Mouse (Mus musculus) lung, embryonic 16.5 days (tissue): Measurements from ENCODE around the gene Ublcp1. TPM values are rescaled to one million over a fixed set of nuclear protein-coding genes. Genes with fewer than 3 reads are reported as not detected.

ENCODE experiments used
- ATAC-seq: fragments of 200-750 bp; cut with Nextera tagmentation; 2 replicates; pipeline ENCODE4 v1.8.0; 2017; ENCODE audit warnings: low read depth, mild to moderate bottlenecking, moderate library complexity
- H3K27ac ChIP-seq: fragments of 300-500 bp; sonication (generic); 2 replicates; pipeline ENCODE4 v1.5.1; 2014; ENCODE audit warnings: mild to moderate bottlenecking, control low read depth, low read length
- H3K27me3 ChIP-seq: fragments of 300-500 bp; sonication (generic); 2 replicates; pipeline ENCODE4 v1.6.1; 2014; ENCODE audit warnings: low read depth, low read length, mixed read lengths; ENCODE audit not compliant: control insufficient read depth, insufficient read depth
- H3K36me3 ChIP-seq: fragments of 300-500 bp; sonication (generic); 2 replicates; pipeline ENCODE4 v1.6.1; 2014; ENCODE audit warnings: low read length; ENCODE audit not compliant: control insufficient read depth, insufficient read depth
- H3K4me1 ChIP-seq: fragments of 300-500 bp; sonication (generic); replicated peaks from 2 replicates; pipeline ENCODE4 v1.6.1; 2014; ENCODE audit warnings: low read length, mixed read lengths; ENCODE audit not compliant: control insufficient read depth, insufficient read depth
- H3K4me2 ChIP-seq: fragments of 300-500 bp; sonication (generic); 2 replicates; pipeline ENCODE4 v1.6.1; 2014; ENCODE audit warnings: low read depth, low read length, control low read depth
- H3K4me3 ChIP-seq: fragments of 300-500 bp; sonication (generic); 2 replicates; pipeline ENCODE4 v1.5.1; 2014; ENCODE audit warnings: mild to moderate bottlenecking, low read length, control low read depth
- H3K9ac ChIP-seq: fragments of 300-500 bp; sonication (generic); 2 replicates; pipeline ENCODE4 v1.6.1; 2014; ENCODE audit warnings: low read length, control low read depth
- H3K9me3 ChIP-seq: fragments of 300-500 bp; sonication (generic); 2 replicates; pipeline ENCODE4 v1.6.1; 2016; ENCODE audit warnings: low read length; ENCODE audit not compliant: control insufficient read depth
- WGBS: fragments of 180-500 bp; shearing (Covaris S2); extraction: QIAGEN DNeasy Blood & Tissue Kit; methylation state at CpG from one replicate; pipeline ENCODE4 v1.1.7; 2014; 5-methylcytosine and 5-hydroxymethylcytosine counted together
- polyA plus RNA-seq: library from polyadenylated mRNA; unstranded; fragments of >200 nt; fragmentation: Nextera tagmentation; extraction: Ambion mirVana; gene quantifications from 2 replicates; pipeline ENCODE4 v1.2.1, GENCODE M21; 2015

Ublcp1 gene
- polyA plus RNA-seq, 1 experiment from 2014 or later: 56.2 TPM

DNA sequence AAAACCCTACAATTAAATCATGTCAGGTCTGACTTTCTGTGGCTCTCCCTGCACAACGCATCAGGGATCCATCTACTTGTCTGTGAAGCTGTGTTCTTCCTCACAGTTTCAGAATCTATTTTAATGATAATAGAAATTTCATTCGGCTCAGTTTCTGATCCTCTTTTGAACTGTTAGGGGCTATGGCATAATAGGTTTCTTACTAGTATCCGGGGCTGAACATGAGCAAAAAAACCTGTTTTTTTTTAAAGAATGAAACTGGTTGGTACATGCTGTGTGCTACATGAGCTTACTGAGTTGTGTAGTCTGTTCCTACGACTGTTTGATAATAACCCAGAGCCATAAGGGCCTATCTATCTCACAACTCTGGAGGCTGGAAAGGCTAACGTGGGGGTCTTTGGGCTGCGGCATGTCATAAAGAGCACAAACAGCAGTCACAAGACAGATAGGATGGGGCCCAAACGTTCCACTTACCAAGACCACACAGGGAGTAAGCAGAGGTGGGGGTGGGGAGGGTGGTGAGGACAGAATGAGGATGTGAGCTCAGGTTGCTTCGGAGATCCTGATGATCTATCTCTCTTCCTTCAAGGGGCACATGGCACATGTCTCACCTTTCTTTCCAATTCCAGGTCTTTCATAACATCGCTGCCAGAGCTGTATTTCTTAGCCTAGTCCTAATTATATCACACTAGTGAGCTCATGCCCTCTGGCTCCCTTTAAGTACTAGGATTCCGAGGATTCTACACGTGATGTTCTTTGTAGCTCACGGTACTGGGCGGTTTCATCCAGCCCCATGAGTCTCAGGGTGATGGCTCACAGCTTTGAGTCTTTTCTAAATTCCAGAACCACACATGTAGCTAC is 28.3 kb upstream of the Ublcp1 start:
- H3K4me1 ChIP-seq: 0 out of 2 replicates have a peak, but pooled peaks cover 6% of the 10 kb centered on the region
- H3K9me3 ChIP-seq: no peaks in the 10 kb centered on the region
- no peak overlapping the region for H3K27ac ChIP-seq
- no peaks in the 10 kb centered on the region for H3K27me3 ChIP-seq
- no peak overlapping the region for H3K4me3 ChIP-seq
- H3K4me2 ChIP-seq: no peak overlapping the region
- no peaks in the 10 kb centered on the region for H3K36me3 ChIP-seq
- no peak for ATAC-seq
- WGBS: 53% methylated on average over 13 of the region's 13 CpGs
- H3K9ac ChIP-seq: no peak overlapping the region

DNA sequence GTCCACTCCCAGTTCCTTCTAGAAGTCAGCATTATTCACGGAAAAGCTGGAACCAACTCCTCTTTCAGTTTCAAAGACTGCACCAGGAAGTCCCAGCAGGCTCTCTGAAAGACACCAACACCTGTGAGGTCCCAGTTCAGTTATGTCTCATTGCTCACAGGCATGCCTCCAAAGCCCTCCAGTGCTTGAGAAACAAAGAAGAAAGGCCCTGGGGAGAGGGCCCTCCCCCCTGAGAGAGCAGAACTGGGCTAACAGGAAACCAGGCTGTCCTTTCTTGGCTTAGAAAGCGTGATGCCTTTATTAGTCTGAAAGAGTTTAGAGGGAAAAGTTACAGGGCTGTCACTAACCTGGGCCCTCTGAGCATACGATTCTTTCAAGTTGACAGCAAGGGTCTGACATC is 25.9 kb upstream of the Ublcp1 start:
- no peaks in the 10 kb centered on the region for H3K27me3 ChIP-seq
- no peak overlapping the region for H3K4me3 ChIP-seq
- peak; percentile 34; the same call in 1 of the 2 replicates for ATAC-seq
- no peaks in the 10 kb centered on the region for H3K36me3 ChIP-seq
- 0 out of 2 replicates have a peak, but pooled peaks cover 6% of the 10 kb centered on the region for H3K4me1 ChIP-seq
- H3K27ac ChIP-seq: peak overlapping the region; percentile 6
- H3K9me3 ChIP-seq: no peaks in the 10 kb centered on the region
- H3K9ac ChIP-seq: no peak overlapping the region
- 30% methylated on average over 3 of the region's 3 CpGs for WGBS
- no peak overlapping the region for H3K4me2 ChIP-seq

DNA sequence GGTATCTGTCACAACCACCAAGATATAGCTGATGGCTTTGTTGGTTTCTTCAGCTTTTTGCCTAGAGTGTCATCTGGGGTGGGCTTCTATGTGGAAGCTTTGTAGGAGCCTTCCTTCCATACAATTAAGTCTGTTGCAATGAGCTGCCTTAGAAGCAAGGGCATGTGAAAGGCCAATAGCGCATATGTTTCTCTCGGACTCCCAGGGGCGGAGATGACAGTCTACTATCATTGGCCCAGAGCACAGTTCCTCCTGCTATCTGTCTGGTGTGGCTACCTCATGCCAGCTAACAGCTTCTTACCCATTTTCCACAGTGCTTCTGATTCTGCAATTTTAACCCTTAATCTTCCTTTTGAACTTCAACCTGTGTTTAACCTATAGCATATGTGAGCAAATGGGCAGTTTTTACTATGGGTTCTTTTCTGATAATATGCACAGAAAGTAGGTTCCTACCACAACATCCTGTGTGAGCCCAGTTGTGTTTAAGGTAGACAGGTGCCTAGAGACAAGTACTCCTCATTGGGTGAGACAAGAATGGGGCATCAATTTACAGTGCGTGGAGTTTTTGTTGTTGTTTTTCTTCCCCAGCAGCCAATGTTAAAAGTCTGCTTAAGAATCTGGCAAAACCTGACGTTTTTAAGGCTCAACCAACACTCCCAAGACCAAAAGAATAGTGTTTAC is 24.5 kb upstream of the Ublcp1 start:
- no peak overlapping the region for H3K27ac ChIP-seq
- H3K27me3 ChIP-seq: no peaks in the 10 kb centered on the region
- no peak overlapping the region for H3K4me2 ChIP-seq
- H3K4me3 ChIP-seq: no peak overlapping the region
- WGBS: 75% methylated on average over 5 of the region's 5 CpGs
- no peak for ATAC-seq
- no peaks in the 10 kb centered on the region for H3K9me3 ChIP-seq
- 0 out of 2 replicates have a peak, but pooled peaks cover 6% of the 10 kb centered on the region for H3K4me1 ChIP-seq
- H3K36me3 ChIP-seq: no peaks in the 10 kb centered on the region
- no peak overlapping the region for H3K9ac ChIP-seq

DNA sequence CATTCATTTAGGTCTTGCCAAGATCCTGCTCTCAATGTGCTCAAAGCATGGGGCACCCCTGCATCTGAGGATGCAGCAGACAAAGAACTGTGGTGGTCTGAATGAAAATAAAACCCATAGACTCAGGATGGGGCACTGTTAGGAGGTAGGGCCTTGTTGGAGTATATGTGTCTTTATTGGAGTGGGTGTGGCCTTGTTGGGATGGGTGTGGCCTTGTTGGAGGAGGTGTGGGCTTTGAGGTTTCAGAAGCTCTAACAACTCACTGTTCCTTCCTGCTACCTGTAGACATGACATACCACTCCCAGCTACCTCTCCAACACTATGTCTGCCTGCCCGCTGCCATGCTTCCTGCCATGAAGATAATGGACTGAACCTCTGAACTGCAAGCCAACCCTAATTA is 18.8 kb upstream of the Ublcp1 start:
- no peak overlapping the region for H3K9ac ChIP-seq
- WGBS: 90% methylated on average over 1 of the region's 1 CpGs

DNA sequence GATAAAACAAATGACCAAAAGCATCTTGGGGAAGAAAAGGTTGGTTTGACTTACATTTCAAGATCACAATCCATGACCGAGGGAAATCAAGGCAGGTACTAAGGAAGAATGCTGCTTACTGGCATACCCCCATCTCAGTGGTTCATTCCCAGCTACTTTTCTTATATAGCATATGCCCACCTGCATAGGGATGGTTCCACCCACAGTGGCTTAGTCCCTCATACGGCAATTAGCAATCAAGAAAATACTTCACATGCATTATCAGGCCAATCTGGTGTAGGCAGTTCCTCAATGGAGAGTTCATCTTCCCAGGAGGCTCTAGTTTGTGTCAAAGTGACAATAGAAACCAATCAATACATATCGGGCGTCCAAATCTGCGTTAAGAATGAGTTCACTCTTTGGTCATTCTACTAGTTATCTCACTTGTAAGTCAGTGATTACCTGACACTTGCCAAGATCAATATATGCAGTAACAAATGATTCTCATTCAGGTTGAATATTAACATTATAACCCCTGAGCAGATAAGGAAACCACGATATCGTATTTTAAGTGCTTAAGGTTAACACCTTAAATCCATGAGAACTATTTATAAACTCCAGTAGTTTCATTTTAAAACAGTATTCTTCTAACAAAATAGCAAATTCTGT is 14.9 kb upstream of the Ublcp1 start:
- H3K9me3 ChIP-seq: no peaks in the 10 kb centered on the region
- H3K36me3 ChIP-seq: no peaks in the 10 kb centered on the region
- no peak overlapping the region for H3K4me3 ChIP-seq
- H3K4me2 ChIP-seq: no peak overlapping the region
- H3K9ac ChIP-seq: no peak overlapping the region
- no peaks in the 10 kb centered on the region for H3K4me1 ChIP-seq
- WGBS: 84% methylated on average over 7 of the region's 7 CpGs
- no peak overlapping the region for H3K27ac ChIP-seq
- no peak for ATAC-seq
- no peaks in the 10 kb centered on the region for H3K27me3 ChIP-seq

More for the DNA sequence above, 18.8 kb upstream of the Ublcp1 start:
- Histone ChIP-seq H3K27ac (no peak overlapping the region), H3K27me3 (no peaks in the 10 kb centered on the region), H3K9me3 (no peaks in the 10 kb centered on the region), H3K4me2 (no peak overlapping the region), H3K4me1 (no peaks in the 10 kb centered on the region), H3K4me3 (no peak overlapping the region), H3K36me3 (no peaks in the 10 kb centered on the region)
- ATAC-seq: no peak

DNA sequence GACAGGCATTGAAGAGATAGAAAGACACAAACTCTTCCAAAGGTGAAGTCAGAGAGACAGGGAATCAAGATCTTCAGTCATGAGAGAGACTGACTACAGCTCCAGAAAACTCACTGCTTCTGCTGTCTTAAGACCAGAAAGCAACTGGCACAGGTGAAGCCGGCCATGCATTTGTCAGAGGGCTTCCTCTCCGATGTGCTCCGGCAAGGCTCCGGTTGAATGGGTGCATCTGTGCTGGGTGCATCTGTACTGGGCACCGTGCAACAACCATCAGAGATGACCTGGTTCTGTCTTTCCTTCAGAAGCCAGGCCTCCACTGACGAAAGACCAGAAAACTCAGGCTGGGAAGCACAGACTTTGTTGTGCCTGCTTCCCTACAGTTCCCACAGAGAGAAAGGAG is 9.9 kb upstream of the Ublcp1 start:
- Histone ChIP-seq H3K4me3 (no peak overlapping the region), H3K4me1 (no peaks in the 10 kb centered on the region), H3K9me3 (no peaks in the 10 kb centered on the region), H3K27me3 (no peaks in the 10 kb centered on the region), H3K4me2 (no peak overlapping the region), H3K27ac (no peak overlapping the region), H3K36me3 (no peaks in the 10 kb centered on the region), H3K9ac (no peak overlapping the region)
- no peak for ATAC-seq
- 83% methylated on average over 6 of the region's 6 CpGs for WGBS

DNA sequence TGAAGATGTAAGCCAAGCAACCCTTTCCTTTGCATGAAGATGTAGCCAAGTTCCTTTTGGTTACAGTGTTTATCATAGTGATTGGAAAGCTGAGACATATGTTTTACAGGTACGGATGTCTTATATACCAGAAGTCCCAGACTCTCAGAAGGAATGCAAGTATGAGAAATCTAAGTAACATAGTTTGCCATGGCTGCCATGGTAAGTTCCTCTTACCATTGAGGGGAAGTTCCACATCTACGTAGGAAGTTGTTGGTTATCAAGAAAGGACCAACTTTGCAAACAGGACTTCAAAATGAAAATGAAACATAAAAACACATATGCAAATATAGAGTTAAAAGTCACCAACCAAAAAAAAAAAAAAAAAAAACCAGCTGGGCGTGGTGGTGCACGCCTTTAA is 8.1 kb upstream of the Ublcp1 start:
- H3K9ac ChIP-seq: no peak overlapping the region
- H3K9me3 ChIP-seq: no peaks in the 10 kb centered on the region
- no peaks in the 10 kb centered on the region for H3K36me3 ChIP-seq
- no peak overlapping the region for H3K4me2 ChIP-seq
- H3K27me3 ChIP-seq: no peaks in the 10 kb centered on the region
- ATAC-seq: no peak
- WGBS: 79% methylated on average over 4 of the region's 4 CpGs
- no peak overlapping the region for H3K27ac ChIP-seq
- no peak overlapping the region for H3K4me3 ChIP-seq
- no peaks in the 10 kb centered on the region for H3K4me1 ChIP-seq

DNA sequence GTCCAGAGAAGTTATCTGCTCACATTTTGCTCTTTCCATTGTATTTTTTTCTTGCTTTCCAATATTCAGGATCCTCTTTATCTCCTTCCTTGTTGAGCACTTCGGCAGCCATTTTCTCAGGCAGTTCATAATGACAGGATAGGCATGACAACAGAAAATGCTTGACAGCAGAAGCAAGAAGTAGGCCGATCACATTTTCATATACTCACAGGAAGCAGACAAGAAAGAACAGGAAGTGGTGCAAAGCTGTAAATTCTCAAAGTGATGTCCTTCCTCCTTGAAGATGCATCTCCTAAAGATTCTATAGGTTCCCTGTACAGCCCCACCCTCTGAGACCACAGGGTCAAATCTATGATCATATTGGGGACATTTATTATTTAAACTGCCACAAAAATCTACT is 6.1 kb upstream of the Ublcp1 start:
- Histone ChIP-seq H3K9ac (no peak overlapping the region), H3K9me3 (no peaks in the 10 kb centered on the region), H3K4me2 (no peak overlapping the region), H3K27ac (no peak overlapping the region), H3K36me3 (no peaks in the 10 kb centered on the region), H3K27me3 (no peaks in the 10 kb centered on the region), H3K4me3 (no peak overlapping the region), H3K4me1 (peaks cover 3% of the 10 kb centered on the region; the same call in 1 of the 2 replicates)
- WGBS: 69% methylated on average over 2 of the region's 2 CpGs
- ATAC-seq: no peak

DNA sequence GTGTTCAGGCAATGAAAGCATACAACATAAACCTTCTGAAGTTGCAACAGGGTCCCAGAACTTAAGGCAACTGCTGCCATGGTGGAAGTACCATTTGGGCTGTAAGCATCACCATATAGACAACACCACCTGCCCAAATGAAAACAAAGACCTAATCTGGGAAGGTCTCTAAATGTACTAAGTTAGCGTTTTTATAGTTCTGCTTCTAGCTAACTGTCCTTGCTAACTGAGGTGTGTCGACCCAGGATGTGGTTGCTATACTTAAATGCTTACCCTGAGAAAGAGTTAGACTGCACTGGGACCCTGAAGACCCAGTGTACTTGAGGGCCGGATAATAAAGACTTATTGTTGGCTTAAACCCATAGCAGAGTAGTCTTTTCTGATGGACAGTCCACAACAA is 5.2 kb upstream of the Ublcp1 start:
- Histone ChIP-seq H3K9ac (no peak overlapping the region), H3K9me3 (no peaks in the 10 kb centered on the region), H3K36me3 (no peaks in the 10 kb centered on the region), H3K4me2 (no peak overlapping the region), H3K27ac (no peak overlapping the region), H3K4me1 (peaks cover 6% of the 10 kb centered on the region; the same call in 1 of the 2 replicates), H3K4me3 (no peak overlapping the region), H3K27me3 (no peaks in the 10 kb centered on the region)
- ATAC-seq: no peak
- WGBS: 78% methylated on average over 3 of the region's 3 CpGs
